Comparison of ENCODE assay signal across 28 mouse cellular contexts in genomic region chr2:25397010-25397409, GRCm38 (mm10). TPM values are rescaled to one million over a fixed set of nuclear protein-coding genes. Genes with fewer than 3 reads are reported as not detected.
DNase-seq lines count a peak whose midpoint lies in the region; ATAC-seq and TF ChIP-seq lines count a peak whose summit lies in the region.
"Had no signal": no experiment of that assay in that cellular context is flagged by ENCODE, and none has a peak within 500 bp of the region (broad histone marks: within the 10 kb centered on the region; RNA-seq: fewer than 3 reads in every experiment).

No protein-coding gene starts in this region.

- TF ChIP-seq EP300 in heart, adult 2 months (IDR thresholded peaks at IDR 0.05; ENCODE audit: insufficient read depth, low read depth, low read length) = no peak
- TF ChIP-seq EP300 in stomach, postnatal 0 days (optimal IDR thresholded peaks at IDR 0.05) = no peak

- H3K4me2 ChIP-seq in stomach, postnatal 0 days (replicated peaks; ENCODE audit: low read depth) = peak overlapping the region; percentile 89; the same call in 1 of the 2 replicates

- H3K9me3 ChIP-seq in stomach, postnatal 0 days (ENCODE audit: control insufficient read depth, low read length) = no peaks in the 10 kb centered on the region
- no peaks in the 10 kb centered on the region for H3K9me3 ChIP-seq in midbrain, embryonic 10.5 days (replicated peaks)
- H3K9me3 ChIP-seq: embryonic facial prominence, embryonic 12.5 days; G1E; limb, embryonic 12.5 days had no signal

- intact Hi-C loops in heart, adult 2 months (cut with DNase I) = no loop called here
- intact Hi-C loops in left cerebral cortex, postnatal 4 days (cut with DNase I) = no loop called here

- peak; percentile 40 for DNase-seq in cerebellum, adult 9-11 months
- DNase-seq in cerebellum, adult 11 months = no peak
- DNase-seq in heart, adult 2 months = no peak
- no peak for DNase-seq in heart, adult 9 months (ENCODE audit: low spot score in 2 of 2)
- peak; percentile 53 for DNase-seq in left cerebral cortex, postnatal 4 days
- DNase-seq in left cerebral cortex, adult 8-10 months (ENCODE audit: low spot score in 2 of 2) = no peak
- no peak for DNase-seq in stomach, postnatal 0 days (ENCODE audit: low spot score)
- no peak for DNase-seq in midbrain, embryonic 10.5 days (ENCODE audit: low spot score)
- DNase-seq: adrenal gland, adult 2 months; kidney, postnatal 4 days; layer of hippocampus, adult 9-11 months; lung, adult 18-20 months; lung, postnatal 10 days; right cerebral cortex, postnatal 14 days; spleen, adult 18-20 months; thymus, postnatal 25 days had no signal

- no peak overlapping the region for H3K9ac ChIP-seq in heart, adult 2 months (ENCODE audit: low read depth, low read length)
- H3K9ac ChIP-seq in stomach, postnatal 0 days (ENCODE audit: low read length) = no peak overlapping the region
- H3K9ac ChIP-seq: embryonic facial prominence, embryonic 12.5 days; hindbrain, embryonic 14.5 days; limb, embryonic 12.5 days had no signal

- H3K27ac ChIP-seq in heart, adult 2 months = peak overlapping the region; percentile 75
- H3K27ac ChIP-seq in stomach, postnatal 0 days (replicated peaks) = no peak overlapping the region
- H3K27ac ChIP-seq in midbrain, embryonic 10.5 days (replicated peaks) = no peak overlapping the region
- H3K27ac ChIP-seq: embryonic facial prominence, embryonic 12.5 days; hindbrain, embryonic 14.5 days; limb, embryonic 12.5 days had no signal

- no peaks in the 10 kb centered on the region for H3K36me3 ChIP-seq in heart, adult 2 months (ENCODE audit: control insufficient read depth, insufficient read depth, low read length)
- H3K36me3 ChIP-seq in stomach, postnatal 0 days (ENCODE audit: control insufficient read depth, insufficient read depth, low read length) = no peaks in the 10 kb centered on the region
- H3K36me3 ChIP-seq in midbrain, embryonic 10.5 days = no peaks in the 10 kb centered on the region
- H3K36me3 ChIP-seq: embryonic facial prominence, embryonic 12.5 days; G1E; limb, embryonic 12.5 days had no signal

- no peaks in the 10 kb centered on the region for H3K27me3 ChIP-seq in heart, adult 2 months (ENCODE audit: control insufficient read depth, insufficient read depth, low read length)
- no peaks in the 10 kb centered on the region for H3K27me3 ChIP-seq in stomach, postnatal 0 days (ENCODE audit: control insufficient read depth, insufficient read depth, low read length)
- peaks cover 84% of the 10 kb centered on the region for H3K27me3 ChIP-seq in midbrain, embryonic 10.5 days (ENCODE audit: low read depth, poor library complexity, severe bottlenecking)

- 86% methylated on average over 1 of the region's 1 CpGs for WGBS in heart, adult 2 months
- WGBS in stomach, postnatal 0 days = 53% methylated on average over 1 of the region's 1 CpGs
- 75% methylated on average over 1 of the region's 1 CpGs for whole genome bisulfite sequencing in midbrain, embryonic 10.5 days

- H3K4me1 ChIP-seq in heart, adult 2 months (ENCODE audit: control insufficient read depth, insufficient read depth, low read length) = peaks cover 8% of the 10 kb centered on the region
- peaks cover 10% of the 10 kb centered on the region for H3K4me1 ChIP-seq in stomach, postnatal 0 days (replicated peaks; ENCODE audit: control insufficient read depth, insufficient read depth)
- H3K4me1 ChIP-seq in midbrain, embryonic 10.5 days = peaks cover 27% of the 10 kb centered on the region

- ATAC-seq in stomach, postnatal 0 days (ENCODE audit: low FRiP score, low TSS enrichment) = no peak
- ATAC-seq: Patski had no signal

- TF ChIP-seq POLR2A in heart, adult 2 months (IDR thresholded peaks at IDR 0.05; ENCODE audit: insufficient read depth, low read depth, low read length) = no peak

- H3K79me2 ChIP-seq in heart, adult 2 months (replicated peaks; ENCODE audit: control insufficient read depth, insufficient read depth, low read length) = no peaks in the 10 kb centered on the region

- H3K4me3 ChIP-seq in heart, adult 2 months = no peak overlapping the region
- H3K4me3 ChIP-seq in stomach, postnatal 0 days (ENCODE audit: low read depth, low read length) = no peak overlapping the region
- no peak overlapping the region for H3K4me3 ChIP-seq in midbrain, embryonic 10.5 days

- no peak for TF ChIP-seq CTCF in heart, adult 2 months (IDR thresholded peaks at IDR 0.05)
- no peak for TF ChIP-seq CTCF in stomach, postnatal 0 days (IDR thresholded peaks at IDR 0.05; ENCODE audit: low read depth)

RNA-seq across cellular contexts. Expression of gene Entpd2, which starts 1.3 kb away (rescaled TPM):
- total RNA-seq in heart, adult 2 months (2021) = 10 to 100 TPM; 11.1 to 13.5 TPM
- 36.3 and 37.1 TPM in 2 replicates for polyA plus RNA-seq in heart, adult 2 months (2012; rRNA removed)
- 1 to 10 TPM; 6.8 to 7.2 TPM for total RNA-seq in left cerebral cortex, postnatal 4 days (2021)
- 10 to 100 TPM; 13.1 to 17.5 (median 16.2) TPM for total RNA-seq in left cerebral cortex, adult 8-10 months (2022)
- 21.2 and 23.3 TPM in 2 replicates for polyA plus RNA-seq in stomach, postnatal 0 days (2015; fragmentation: Nextera tagmentation; extraction: Ambion mirVana)
- polyA plus RNA-seq in midbrain, embryonic 10.5 days (2016; fragmentation: Nextera tagmentation; extraction: Ambion mirVana) = 0.26 TPM in 1 of 2 replicates, not detected in the other
- total RNA-seq: G1E had no signal
- polyA plus RNA-seq: forebrain, embryonic 11.5 days had no signal

RNA-seq across cellular contexts. Expression of gene Npdc1, which starts 2.1 kb away (rescaled TPM):
- total RNA-seq in heart, adult 2 months (2021) = 10 to 100 TPM; 21.3 to 30.4 TPM
- 47.8 and 52.2 TPM in 2 replicates for polyA plus RNA-seq in heart, adult 2 months (2012; rRNA removed)
- total RNA-seq in left cerebral cortex, postnatal 4 days (2021) = 100 to 1,000 TPM; 478 to 490 TPM
- 100 to 1,000 TPM; 307 to 332 (median 316) TPM for total RNA-seq in left cerebral cortex, adult 8-10 months (2022)
- polyA plus RNA-seq in stomach, postnatal 0 days (2015; fragmentation: Nextera tagmentation; extraction: Ambion mirVana) = 52.8 and 53.0 TPM in 2 replicates
- polyA plus RNA-seq in midbrain, embryonic 10.5 days (2016; fragmentation: Nextera tagmentation; extraction: Ambion mirVana) = 80.6 and 125 TPM in 2 replicates
- polyA plus RNA-seq: G1E had no signal

RNA-seq across cellular contexts. Expression of gene Sapcd2, which starts 24.9 kb away (rescaled TPM):
- total RNA-seq in heart, adult 2 months (2021) = not detected
- 0.20 and 0.26 TPM in 2 replicates for polyA plus RNA-seq in heart, adult 2 months (2012; rRNA removed)
- total RNA-seq in left cerebral cortex, postnatal 4 days (2021) = 10 to 100 TPM; 11.7 to 11.8 TPM
- total RNA-seq in left cerebral cortex, adult 8-10 months (2022) = 1 to 10 TPM; 1.7 to 3.8 (median 2.3) TPM
- 14.1 and 16.6 TPM in 2 replicates for polyA plus RNA-seq in stomach, postnatal 0 days (2015; fragmentation: Nextera tagmentation; extraction: Ambion mirVana)
- polyA plus RNA-seq in midbrain, embryonic 10.5 days (2016; fragmentation: Nextera tagmentation; extraction: Ambion mirVana) = 73.4 and 86.4 TPM in 2 replicates
- total RNA-seq: gastrocnemius, adult 8-10 months; heart, adult 18-20 months had no signal

RNA-seq across cellular contexts. Expression of gene Fut7, which starts 26.1 kb away (rescaled TPM):
- total RNA-seq in heart, adult 2 months (2021) = under 1 TPM in 1 of 2 experiments, not detected in 1; 0.11 TPM
- polyA plus RNA-seq in heart, adult 2 months (2012; rRNA removed) = 0.43 TPM in 1 of 2 replicates, not detected in the other
- total RNA-seq in left cerebral cortex, postnatal 4 days (2021) = under 1 TPM in 1 of 2 experiments, not detected in 1; 0.16 TPM
- under 1 TPM in 2 of 4 experiments, not detected in 2; 0.40 to 0.84 TPM for total RNA-seq in left cerebral cortex, adult 8-10 months (2022)
- polyA plus RNA-seq in stomach, postnatal 0 days (2015; fragmentation: Nextera tagmentation; extraction: Ambion mirVana) = 0.12 TPM in 1 of 2 replicates, not detected in the other
- not detected in 2 replicates for polyA plus RNA-seq in midbrain, embryonic 10.5 days (2016; fragmentation: Nextera tagmentation; extraction: Ambion mirVana)
- total RNA-seq: gastrocnemius, adult 8-10 months had no signal
- polyA plus RNA-seq: embryonic facial prominence, embryonic 12.5 days; forebrain, embryonic 11.5 days; G1E; intestine, embryonic 14.5 days; kidney, embryonic 16.5 days; limb, embryonic 12.5 days; liver, embryonic 11.5 days; midbrain, embryonic 11.5 days had no signal

RNA-seq across cellular contexts. Expression of gene Abca2, which starts 31.5 kb away (rescaled TPM):
- total RNA-seq in heart, adult 2 months (2021) = 10 to 100 TPM; 36.1 to 41.1 TPM
- polyA plus RNA-seq in heart, adult 2 months (2012; rRNA removed) = 43.4 and 44.2 TPM in 2 replicates
- total RNA-seq in left cerebral cortex, postnatal 4 days (2021) = 10 to 100 TPM; 78.4 to 99.2 TPM
- 100 to 1,000 TPM; 176 to 185 (median 183) TPM for total RNA-seq in left cerebral cortex, adult 8-10 months (2022)
- polyA plus RNA-seq in stomach, postnatal 0 days (2015; fragmentation: Nextera tagmentation; extraction: Ambion mirVana) = 1.7 and 2.6 TPM in 2 replicates
- 6.2 and 8.1 TPM in 2 replicates for polyA plus RNA-seq in midbrain, embryonic 10.5 days (2016; fragmentation: Nextera tagmentation; extraction: Ambion mirVana)

Comparison
In these comparisons a context has a peak if more than half of its experiments do, and no peak if none do; other contexts are left out.
1. DNase-seq: peak in cerebellum, adult 9-11 months (single experiment) and left cerebral cortex, postnatal 4 days (single experiment); none in cerebellum, adult 11 months (single experiment), heart, adult 2 months (0 of 2), heart, adult 9 months (0 of 2), left cerebral cortex, adult 8-10 months (0 of 2), stomach, postnatal 0 days (single experiment) and midbrain, embryonic 10.5 days (single experiment).
2. RNA of gene Npdc1, which starts 2.1 kb away (total RNA-seq): 478 to 490 TPM in left cerebral cortex, postnatal 4 days and 307 to 332 TPM in left cerebral cortex, adult 8-10 months; 21.3 to 30.4 TPM in heart, adult 2 months; every median in the first group is over 4 times any median in the second.